Mouse (Mus musculus) midbrain, embryonic 10.5 days (tissue): ENCODE measurements around the gene Xylt1. TPM values are rescaled to one million over a fixed set of nuclear protein-coding genes. Genes with fewer than 3 reads are reported as not detected.

Experiments
- DNase-seq: peaks from one replicate; pipeline ENCODE4 v3.0.0-alpha.2; 2017; ENCODE audit warnings: low spot score
- H3K27ac ChIP-seq: fragments of 300-500 bp; sonication (generic); replicated peaks from 2 replicates; pipeline ENCODE4 v1.5.1; 2016; ENCODE audit warnings: mild to moderate bottlenecking
- H3K27me3 ChIP-seq: fragments of 300-500 bp; sonication (generic); 2 replicates; pipeline ENCODE4 v1.6.1; 2016; ENCODE audit warnings: low read depth, mild to moderate bottlenecking; ENCODE audit not compliant: poor library complexity, severe bottlenecking
- H3K36me3 ChIP-seq: fragments of 300-500 bp; sonication (generic); 2 replicates; pipeline ENCODE4 v1.6.1; 2016; ENCODE audit warnings: mild to moderate bottlenecking, moderate library complexity
- H3K4me1 ChIP-seq: fragments of 300-500 bp; sonication (generic); 2 replicates; pipeline ENCODE4 v1.6.1; 2016
- H3K4me3 ChIP-seq: fragments of 300-500 bp; sonication (generic); 2 replicates; pipeline ENCODE4 v1.5.1; 2016; ENCODE audit warnings: mild to moderate bottlenecking, moderate library complexity
- H3K9me3 ChIP-seq: fragments of 300-500 bp; sonication (generic); replicated peaks from 2 replicates; pipeline ENCODE4 v1.6.1; 2016; ENCODE audit warnings: mild to moderate bottlenecking
- WGBS: fragments of 180-500 bp; shearing (Covaris S2); methylation state at CpG from one replicate; pipeline ENCODE4 v1.1.7; 2016; 5-methylcytosine and 5-hydroxymethylcytosine counted together
- polyA plus RNA-seq: library from polyadenylated mRNA; unstranded; fragments of >200 nt; fragmentation: Nextera tagmentation; extraction: Ambion mirVana; gene quantifications from 2 replicates; pipeline ENCODE4 v1.2.1, GENCODE M21; 2016

Xylt1 gene
- polyA plus RNA-seq, 1 experiment from 2014 or later, result 1.0 TPM

DNA sequence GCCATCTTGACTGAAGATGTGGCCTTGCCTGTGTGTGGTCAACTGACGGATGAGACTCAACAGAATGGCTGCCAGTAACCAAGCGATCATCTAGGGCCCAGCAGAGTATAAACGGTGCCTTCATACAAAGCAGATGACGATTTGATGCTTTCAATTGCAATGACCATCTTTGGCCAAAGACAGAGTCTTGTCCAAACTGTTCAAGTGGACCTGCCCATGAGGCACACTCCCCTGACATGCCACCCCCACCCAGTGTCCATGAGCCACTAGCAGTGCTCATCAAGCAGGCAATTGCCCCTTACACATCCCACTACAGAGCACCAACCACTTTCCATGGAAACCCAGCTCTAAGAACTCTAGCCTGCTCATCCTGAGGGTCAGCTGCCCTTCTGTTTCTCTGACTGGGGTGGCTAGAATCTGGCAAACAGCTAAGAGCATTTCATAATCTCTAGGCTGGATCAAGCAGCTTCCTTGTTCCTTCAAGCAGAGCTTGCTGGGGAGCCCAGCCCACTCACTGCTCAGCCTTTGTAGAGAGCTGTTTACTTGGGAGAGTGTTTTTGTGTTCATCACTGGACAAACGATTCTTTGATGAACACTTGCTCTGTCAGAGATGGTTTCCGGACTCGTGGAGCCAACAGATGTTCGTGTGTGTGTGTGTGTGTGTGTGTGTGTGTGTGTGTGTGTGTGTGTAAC lies 114.0 kb downstream of the Xylt1 start:
- H3K9me3 ChIP-seq, result no peaks in the 10 kb centered on the region
- WGBS, result 79% methylated on average over 8 of the region's 8 CpGs
- peaks cover 15% of the 10 kb centered on the region for H3K4me1 ChIP-seq
- no peaks in the 10 kb centered on the region for H3K27me3 ChIP-seq
- H3K36me3 ChIP-seq, result no peaks in the 10 kb centered on the region
- no peak overlapping the region for H3K27ac ChIP-seq
- DNase-seq, result no peak
- no peak overlapping the region for H3K4me3 ChIP-seq

DNA sequence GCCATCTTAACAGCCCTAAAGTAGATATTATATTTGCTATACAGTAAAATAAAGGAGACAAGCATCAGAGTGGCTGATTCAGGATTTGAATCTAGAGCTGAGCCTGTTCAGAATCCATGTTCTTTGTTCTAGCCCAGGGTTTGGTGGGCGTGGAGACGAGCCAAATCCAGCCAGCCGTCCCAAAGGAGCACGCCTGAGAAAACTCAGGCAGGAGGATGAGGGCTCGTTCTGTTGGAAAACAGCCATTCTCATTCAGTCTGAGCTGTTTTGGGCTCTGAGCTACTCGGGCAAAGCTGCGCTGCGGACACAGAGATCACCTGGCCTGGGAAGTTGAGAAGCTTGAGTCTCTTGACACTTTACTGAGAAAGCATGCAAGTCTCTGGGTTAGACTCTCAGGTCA lies 115.0 kb downstream of the Xylt1 start:
- Histone ChIP-seq H3K36me3 (no peaks in the 10 kb centered on the region), H3K27ac (no peak overlapping the region), H3K27me3 (no peaks in the 10 kb centered on the region), H3K4me3 (no peak overlapping the region), H3K9me3 (peaks cover 5% of the 10 kb centered on the region; the same call in 1 of the 2 replicates), H3K4me1 (peaks cover 7% of the 10 kb centered on the region)
- 82% methylated on average over 8 of the region's 8 CpGs for WGBS
- no peak for DNase-seq

DNA sequence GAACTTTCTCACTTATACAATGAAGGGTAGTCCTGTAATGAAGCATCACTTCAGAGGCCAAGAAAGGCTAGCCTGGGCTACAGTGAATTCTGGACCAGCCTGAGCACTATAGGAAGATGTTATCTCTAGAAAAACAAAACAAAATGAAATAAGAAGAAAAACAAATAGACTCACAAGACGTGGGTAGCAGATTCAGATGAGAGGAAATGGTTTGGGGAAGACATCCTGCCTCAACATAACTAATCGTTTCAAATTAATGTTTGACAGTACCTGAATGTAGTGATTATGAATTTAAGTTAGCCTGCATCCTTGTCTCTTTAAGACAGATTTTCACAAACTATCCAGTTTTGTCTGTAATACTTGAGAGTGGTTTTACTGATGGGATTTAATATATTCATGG lies 117.4 kb downstream of the Xylt1 start:
- no peak overlapping the region for H3K4me3 ChIP-seq
- no peaks in the 10 kb centered on the region for H3K36me3 ChIP-seq
- no peaks in the 10 kb centered on the region for H3K4me1 ChIP-seq
- H3K9me3 ChIP-seq, result peaks cover 12% of the 10 kb centered on the region
- H3K27ac ChIP-seq, result no peak overlapping the region
- no peaks in the 10 kb centered on the region for H3K27me3 ChIP-seq
- 83% methylated on average over 2 of the region's 2 CpGs for WGBS
- DNase-seq, result no peak

- Histone ChIP-seq H3K27me3 (no peaks in the 10 kb centered on the region), H3K4me3 (no peak overlapping the region)
Observed at GRCm38 (mm10) chr7:117501355-117502181, 120.8 kb downstream of the Xylt1 start.

DNA sequence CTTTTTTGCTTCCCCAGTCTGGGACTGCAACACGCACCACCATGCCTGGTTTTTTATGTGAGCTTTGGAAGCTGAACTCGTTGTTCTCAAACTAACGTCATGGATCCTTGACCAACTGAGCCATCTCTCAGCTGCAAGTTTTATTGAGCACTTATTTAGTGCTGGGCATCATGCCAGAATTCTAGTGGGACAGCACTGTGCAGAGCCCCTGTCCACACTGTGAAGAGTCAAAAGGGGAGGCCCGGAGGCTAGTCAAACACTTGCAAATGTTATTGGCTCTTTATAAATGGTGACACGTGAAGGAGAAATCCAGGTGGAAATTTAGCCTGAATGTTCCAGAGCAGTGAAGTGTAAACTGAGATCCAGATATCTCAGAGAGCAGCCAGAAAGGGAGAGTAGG lies 121.6 kb downstream of the Xylt1 start:
- no peak overlapping the region for H3K4me3 ChIP-seq
- no peaks in the 10 kb centered on the region for H3K36me3 ChIP-seq
- no peak overlapping the region for H3K27ac ChIP-seq
- H3K9me3 ChIP-seq, result peaks cover 12% of the 10 kb centered on the region
- no peaks in the 10 kb centered on the region for H3K27me3 ChIP-seq
- DNase-seq, result no peak
- 95% methylated on average over 5 of the region's 5 CpGs for WGBS
- no peaks in the 10 kb centered on the region for H3K4me1 ChIP-seq

More at GRCm38 (mm10) chr7:117501355-117502181, 120.8 kb downstream of the Xylt1 start:
- DNase-seq, result no peak
- Histone ChIP-seq H3K4me1 (no peaks in the 10 kb centered on the region), H3K36me3 (no peaks in the 10 kb centered on the region), H3K27ac (no peak overlapping the region), H3K9me3 (peaks cover 12% of the 10 kb centered on the region)
- 79% methylated on average over 15 of the region's 15 CpGs for WGBS

DNA sequence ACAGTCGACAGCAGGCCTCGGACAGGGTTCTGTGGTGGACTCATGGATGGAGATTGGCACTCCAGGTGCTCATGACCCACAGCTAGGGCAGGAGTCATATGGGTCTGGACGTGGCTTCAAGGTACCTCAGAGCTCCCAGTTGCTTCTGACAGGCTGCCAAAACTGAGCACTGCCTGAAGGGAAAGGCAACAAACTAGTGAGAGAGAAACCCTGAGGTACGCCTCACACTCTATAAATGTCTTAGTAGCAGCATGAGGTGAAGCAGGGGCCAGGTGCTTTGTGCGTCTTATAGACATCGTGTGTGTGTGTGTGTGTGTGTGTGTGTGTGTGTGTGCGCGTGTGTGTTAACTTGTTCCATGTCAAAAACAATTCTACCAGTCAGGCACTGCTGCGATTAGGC lies 122.9 kb downstream of the Xylt1 start:
- Histone ChIP-seq H3K27me3 (no peaks in the 10 kb centered on the region), H3K4me3 (no peak overlapping the region), H3K4me1 (no peaks in the 10 kb centered on the region; the same call in 1 of the 2 replicates), H3K9me3 (peaks cover 12% of the 10 kb centered on the region), H3K36me3 (no peaks in the 10 kb centered on the region), H3K27ac (no peak overlapping the region)
- WGBS, result 92% methylated on average over 9 of the region's 9 CpGs
- no peak for DNase-seq

- no peaks in the 10 kb centered on the region for H3K27me3 ChIP-seq
- H3K27ac ChIP-seq, result no peak overlapping the region
- 92% methylated on average over 3 of the region's 3 CpGs for WGBS
- peaks cover 7% of the 10 kb centered on the region for H3K9me3 ChIP-seq
- DNase-seq, result no peak
- H3K4me3 ChIP-seq, result no peak overlapping the region
- no peaks in the 10 kb centered on the region; the same call in 1 of the 2 replicates for H3K4me1 ChIP-seq
- no peaks in the 10 kb centered on the region for H3K36me3 ChIP-seq
Observed at GRCm38 (mm10) chr7:117505791-117506190, 125.0 kb downstream of the Xylt1 start.

GRCm38 (mm10) chr7:117507351-117507750 lies 126.6 kb downstream of the Xylt1 start:
- Histone ChIP-seq H3K9me3 (no peaks in the 10 kb centered on the region), H3K36me3 (no peaks in the 10 kb centered on the region), H3K4me3 (no peak overlapping the region), H3K27me3 (no peaks in the 10 kb centered on the region), H3K27ac (no peak overlapping the region), H3K4me1 (peaks cover 10% of the 10 kb centered on the region; the same call in 1 of the 2 replicates)
- DNase-seq, result no peak
- 90% methylated on average over 10 of the region's 10 CpGs for whole genome bisulfite sequencing

DNA sequence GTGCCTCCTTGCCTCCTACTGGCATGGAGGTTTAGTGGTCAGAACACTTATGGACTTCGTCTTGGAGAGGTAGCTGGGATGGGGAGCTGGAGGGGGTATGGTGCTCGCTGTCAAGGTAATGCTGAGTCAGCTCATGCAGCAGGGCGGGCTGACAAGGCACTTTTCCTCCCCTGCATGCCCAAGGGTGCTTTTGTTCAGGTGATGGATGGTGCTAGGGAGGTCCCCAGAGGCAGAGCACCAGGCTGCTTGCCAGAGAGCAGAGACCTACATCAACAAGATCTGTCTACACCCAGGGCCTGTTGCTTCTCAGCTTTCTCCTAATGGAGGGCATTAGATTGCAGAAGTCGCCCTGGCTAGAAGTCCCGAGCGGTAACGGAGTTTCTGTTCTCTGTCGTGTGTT lies 127.3 kb downstream of the Xylt1 start:
- no peaks in the 10 kb centered on the region for H3K27me3 ChIP-seq
- peaks cover 13% of the 10 kb centered on the region; the same call in 1 of the 2 replicates for H3K4me1 ChIP-seq
- H3K27ac ChIP-seq, result no peak overlapping the region
- no peaks in the 10 kb centered on the region for H3K9me3 ChIP-seq
- no peak for DNase-seq
- no peaks in the 10 kb centered on the region for H3K36me3 ChIP-seq
- H3K4me3 ChIP-seq, result no peak overlapping the region
- WGBS, result 86% methylated on average over 8 of the region's 8 CpGs

DNA sequence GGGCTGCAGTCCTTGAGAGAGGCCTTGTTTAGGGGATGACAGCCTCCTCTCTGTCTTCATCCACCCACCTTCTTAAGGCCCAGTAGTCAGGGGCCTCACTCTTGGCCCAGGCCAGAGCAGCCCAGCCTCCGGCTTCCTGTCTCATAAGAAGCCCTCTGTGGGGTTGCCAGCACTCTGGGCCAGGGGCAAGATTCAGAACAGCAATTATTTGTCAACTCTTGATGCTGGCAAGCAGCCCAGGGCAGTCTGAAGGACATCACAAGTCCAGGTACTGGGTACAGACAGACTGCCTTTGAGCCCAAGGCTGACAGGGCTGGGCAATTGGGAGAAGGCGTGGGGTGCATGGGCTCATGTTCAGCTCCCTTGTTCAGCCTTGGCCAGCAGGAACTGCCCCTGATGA lies 129.3 kb downstream of the Xylt1 start:
- H3K27ac ChIP-seq, result no peak overlapping the region
- H3K9me3 ChIP-seq, result no peaks in the 10 kb centered on the region
- H3K27me3 ChIP-seq, result no peaks in the 10 kb centered on the region
- peaks cover 3% of the 10 kb centered on the region; the same call in 1 of the 2 replicates for H3K36me3 ChIP-seq
- DNase-seq, result no peak
- peaks cover 17% of the 10 kb centered on the region for H3K4me1 ChIP-seq
- WGBS, result 88% methylated on average over 2 of the region's 2 CpGs
- no peak overlapping the region for H3K4me3 ChIP-seq

- WGBS, result 64% methylated on average over 2 of the region's 2 CpGs
- Histone ChIP-seq H3K4me3 (no peak overlapping the region), H3K27ac (no peak overlapping the region), H3K27me3 (no peaks in the 10 kb centered on the region), H3K9me3 (no peaks in the 10 kb centered on the region), H3K36me3 (peaks cover 3% of the 10 kb centered on the region; the same call in 1 of the 2 replicates), H3K4me1 (peaks cover 28% of the 10 kb centered on the region)
- DNase-seq, result no peak
Observed at GRCm38 (mm10) chr7:117512301-117512700, 131.5 kb downstream of the Xylt1 start.

DNA sequence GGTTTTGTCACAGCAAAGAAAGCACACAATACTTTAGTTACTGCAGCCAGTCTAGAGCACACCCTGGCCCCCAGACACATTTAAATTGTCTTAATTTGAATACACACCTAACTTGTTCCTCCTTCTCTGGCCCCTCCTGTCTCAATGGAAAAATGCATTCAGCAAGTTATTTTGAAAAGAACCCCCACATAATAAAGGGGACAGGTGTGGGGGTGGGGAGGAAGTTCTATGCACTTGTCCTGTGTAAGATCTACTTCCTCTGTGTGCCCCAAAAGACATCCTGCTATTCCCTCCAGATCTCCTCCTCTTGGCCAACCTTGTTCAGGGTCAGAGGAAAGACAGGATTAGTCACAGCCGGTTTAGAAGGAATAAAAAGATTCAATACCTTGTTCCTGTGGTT lies 135.0 kb downstream of the Xylt1 start:
- H3K4me3 ChIP-seq, result no peak overlapping the region
- H3K27me3 ChIP-seq, result no peaks in the 10 kb centered on the region
- no peaks in the 10 kb centered on the region for H3K9me3 ChIP-seq
- H3K36me3 ChIP-seq, result peaks cover 3% of the 10 kb centered on the region; the same call in 1 of the 2 replicates
- H3K27ac ChIP-seq, result no peak overlapping the region
- H3K4me1 ChIP-seq, result peaks cover 28% of the 10 kb centered on the region
- no peak for DNase-seq
- 50% methylated on average over 1 of the region's 1 CpGs for WGBS

- Histone ChIP-seq H3K4me1 (peaks cover 28% of the 10 kb centered on the region), H3K9me3 (no peaks in the 10 kb centered on the region), H3K36me3 (peaks cover 3% of the 10 kb centered on the region; the same call in 1 of the 2 replicates), H3K27ac (no peak overlapping the region), H3K4me3 (no peak overlapping the region), H3K27me3 (no peaks in the 10 kb centered on the region)
- no peak for DNase-seq
- WGBS, result 88% methylated on average over 4 of the region's 4 CpGs
Observed at GRCm38 (mm10) chr7:117516896-117517295, 136.1 kb downstream of the Xylt1 start.
